Mouse (Mus musculus): ENCODE results near the gene Ksr1. TPM values are rescaled to one million over a fixed set of nuclear protein-coding genes. Genes with fewer than 3 reads are reported as not detected.

The Ksr1 gene
- polyA plus RNA-seq, 1 experiment from 2014 or later: 2.1 TPM

GRCm38 (mm10) chr11:79145283-79146265 lies 633 bp downstream of the Ksr1 start:
- Histone ChIP-seq H3K27me3 (0 out of 2 replicates have a peak, but pooled peaks cover 3% of the 10 kb centered on the region), H3K4me3 (replicated peaks) (peak overlapping the region; percentile 89), H3K4me2 (peak overlapping the region; percentile 98), H3K9ac (peak overlapping the region; percentile 83), H3K36me3 (replicated peaks) (no peaks in the 10 kb centered on the region), H3K4me1 (replicated peaks) (peaks cover 43% of the 10 kb centered on the region), H3K9me3 (replicated peaks) (no peaks in the 10 kb centered on the region), H3K27ac (replicated peaks) (peak overlapping the region; percentile 75)
- ATAC-seq (ENCODE audit: insufficient read depth): peak; percentile 44
- 1% methylated on average over 62 of the region's 62 CpGs for WGBS (ENCODE audit: insufficient replicate concordance)

DNA sequence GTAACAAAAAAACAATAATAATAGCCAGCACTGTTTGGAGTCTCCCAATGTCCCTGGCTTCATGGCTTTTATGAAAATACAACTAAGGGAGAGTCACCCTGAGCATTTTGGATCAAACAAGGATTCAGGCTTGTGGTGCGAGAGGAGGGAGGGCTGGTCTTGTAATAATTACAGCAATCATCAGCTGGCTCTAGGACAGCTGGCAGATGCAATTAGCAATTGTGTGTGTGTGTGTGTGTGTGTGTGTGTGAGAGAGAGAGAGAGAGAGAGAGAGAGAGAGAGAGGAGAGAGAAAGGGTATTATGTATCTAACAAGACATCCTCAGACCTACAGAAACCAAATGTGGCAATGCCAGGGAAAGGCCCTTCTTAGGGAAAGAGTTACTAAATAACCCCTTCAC lies 1.5 kb downstream of the Ksr1 start:
- Histone ChIP-seq H3K9ac (no peak overlapping the region), H3K27ac (replicated peaks) (no peak overlapping the region), H3K4me2 (peak overlapping the region; percentile 98), H3K4me3 (replicated peaks) (peak overlapping the region; percentile 89), H3K4me1 (replicated peaks) (peaks cover 48% of the 10 kb centered on the region), H3K27me3 (0 out of 2 replicates have a peak, but pooled peaks cover 3% of the 10 kb centered on the region), H3K9me3 (replicated peaks) (no peaks in the 10 kb centered on the region), H3K36me3 (replicated peaks) (no peaks in the 10 kb centered on the region)
- WGBS (ENCODE audit: insufficient replicate concordance): 61% methylated on average over 1 of the region's 1 CpGs
- no peak for ATAC-seq (ENCODE audit: insufficient read depth)

GRCm38 (mm10) chr11:79144043-79144591 lies 2.1 kb downstream of the Ksr1 start:
- Histone ChIP-seq H3K4me2 (no peak overlapping the region), H3K36me3 (replicated peaks) (no peaks in the 10 kb centered on the region), H3K4me3 (replicated peaks) (no peak overlapping the region), H3K27ac (replicated peaks) (no peak overlapping the region), H3K9me3 (replicated peaks) (no peaks in the 10 kb centered on the region), H3K27me3 (0 out of 2 replicates have a peak, but pooled peaks cover 3% of the 10 kb centered on the region), H3K9ac (no peak overlapping the region), H3K4me1 (replicated peaks) (peaks cover 49% of the 10 kb centered on the region)
- no peak for ATAC-seq (ENCODE audit: insufficient read depth)
- 60% methylated on average over 2 of the region's 2 CpGs for WGBS (ENCODE audit: insufficient replicate concordance)

DNA sequence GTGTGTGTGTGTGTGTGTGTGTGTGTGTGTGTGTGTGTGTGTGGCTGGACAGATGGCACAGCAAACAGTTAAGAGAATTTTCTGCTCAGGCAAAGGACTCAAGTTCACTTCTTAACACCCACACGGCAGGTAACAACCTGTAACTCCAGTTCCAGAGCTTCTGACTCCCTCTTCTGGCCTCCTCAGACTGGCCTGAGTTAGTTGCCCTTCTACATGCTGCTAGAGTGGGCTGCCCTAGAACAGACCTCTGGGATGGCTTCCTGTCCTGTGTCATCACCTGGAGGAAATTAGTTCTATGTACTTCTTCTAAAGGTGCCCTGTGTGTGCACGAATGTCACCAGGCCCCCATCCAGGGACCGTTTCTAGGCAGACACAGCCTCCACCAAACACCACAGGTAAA lies 2.9 kb downstream of the Ksr1 start:
- H3K4me1 ChIP-seq (replicated peaks): peaks cover 49% of the 10 kb centered on the region

DNA sequence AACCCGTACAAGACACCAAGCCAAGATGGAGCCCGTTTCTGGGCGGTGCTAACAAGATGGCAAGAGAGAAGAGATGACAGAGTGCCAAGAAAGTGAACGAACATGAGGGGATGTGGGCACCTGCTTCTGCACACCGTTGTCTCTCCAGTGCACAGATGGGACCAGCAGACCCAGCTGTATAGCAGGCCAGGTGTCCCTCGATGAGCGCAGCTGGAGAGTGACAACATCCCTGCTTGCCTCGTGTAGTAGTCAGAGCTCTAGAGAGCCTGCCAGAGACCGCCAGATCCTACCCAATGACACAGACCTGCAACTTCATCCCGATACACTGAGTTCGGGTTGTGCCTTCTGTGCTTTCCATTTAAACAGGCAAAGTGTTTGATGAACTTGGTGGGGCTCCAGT lies 3.8 kb downstream of the Ksr1 start:
- no peak overlapping the region for H3K4me3 ChIP-seq (replicated peaks)
- H3K9me3 ChIP-seq (replicated peaks): no peaks in the 10 kb centered on the region
- H3K4me1 ChIP-seq (replicated peaks): peaks cover 49% of the 10 kb centered on the region
- no peak overlapping the region for H3K9ac ChIP-seq
- H3K27ac ChIP-seq (replicated peaks): no peak overlapping the region
- no peaks in the 10 kb centered on the region for H3K36me3 ChIP-seq (replicated peaks)
- 67% methylated on average over 11 of the region's 11 CpGs for WGBS (ENCODE audit: insufficient replicate concordance)
- ATAC-seq (ENCODE audit: insufficient read depth): no peak
- H3K27me3 ChIP-seq: 0 out of 2 replicates have a peak, but pooled peaks cover 3% of the 10 kb centered on the region
- H3K4me2 ChIP-seq: no peak overlapping the region

More for the DNA sequence above, 2.9 kb downstream of the Ksr1 start:
- H3K9me3 ChIP-seq (replicated peaks): no peaks in the 10 kb centered on the region
- no peak overlapping the region for H3K9ac ChIP-seq
- no peak overlapping the region for H3K4me2 ChIP-seq
- H3K27ac ChIP-seq (replicated peaks): no peak overlapping the region
- no peaks in the 10 kb centered on the region for H3K36me3 ChIP-seq (replicated peaks)
- 74% methylated on average over 3 of the region's 3 CpGs for WGBS (ENCODE audit: insufficient replicate concordance)
- H3K27me3 ChIP-seq: 0 out of 2 replicates have a peak, but pooled peaks cover 3% of the 10 kb centered on the region
- H3K4me3 ChIP-seq (replicated peaks): no peak overlapping the region
- no peak for ATAC-seq (ENCODE audit: insufficient read depth)

DNA sequence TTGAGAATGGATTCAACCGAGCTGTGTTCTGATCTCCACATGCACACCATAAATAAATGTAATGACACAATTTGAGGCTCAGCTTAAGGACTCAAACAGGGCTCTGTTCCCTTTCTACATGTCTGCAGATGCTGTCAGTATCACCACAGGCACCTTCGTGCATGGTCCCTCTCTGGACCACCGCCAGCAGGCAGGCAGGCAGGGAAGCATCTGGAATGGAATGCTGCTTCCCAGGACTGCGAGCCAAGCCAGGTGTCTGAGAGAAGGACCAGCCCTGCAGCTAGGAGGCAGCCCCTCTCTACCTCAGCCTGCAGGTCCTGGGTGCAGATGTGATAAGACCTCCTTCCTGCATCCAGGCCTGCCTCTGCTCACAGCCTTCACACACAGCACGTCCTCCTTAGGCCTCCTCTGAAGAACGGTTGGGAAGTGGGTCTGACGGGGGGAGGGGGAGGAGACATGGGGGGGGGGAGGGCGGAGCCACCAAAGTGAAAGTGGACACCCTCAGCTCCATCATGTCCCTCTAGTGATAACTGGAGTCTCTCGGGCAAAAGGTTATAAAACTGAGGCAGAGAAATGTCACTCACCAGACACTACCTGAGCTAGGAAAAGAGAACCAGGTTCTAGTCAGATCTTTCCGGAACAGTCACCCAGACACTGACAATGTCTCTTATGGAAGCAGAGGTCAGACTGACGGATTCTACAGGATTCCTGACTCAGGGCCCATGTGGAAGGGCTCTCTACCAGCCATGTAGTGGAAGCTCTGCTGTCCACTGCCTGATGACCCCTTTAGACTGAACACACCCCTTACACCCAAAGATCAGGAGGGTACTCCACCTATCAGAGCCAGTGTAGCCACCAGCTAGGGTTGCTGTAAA lies 4.7 kb downstream of the Ksr1 start:
- H3K9ac ChIP-seq: no peak overlapping the region
- peaks cover 46% of the 10 kb centered on the region for H3K4me1 ChIP-seq (replicated peaks)
- ATAC-seq (ENCODE audit: insufficient read depth): no peak

GRCm38 (mm10) chr11:79140511-79140888 lies 5.7 kb downstream of the Ksr1 start:
- 78% methylated on average over 6 of the region's 6 CpGs for WGBS (ENCODE audit: insufficient replicate concordance)
- H3K4me2 ChIP-seq: no peak overlapping the region
- H3K4me1 ChIP-seq (replicated peaks): peaks cover 42% of the 10 kb centered on the region
- no peaks in the 10 kb centered on the region for H3K9me3 ChIP-seq (replicated peaks)
- H3K27ac ChIP-seq (replicated peaks): no peak overlapping the region
- ATAC-seq (ENCODE audit: insufficient read depth): no peak
- 0 out of 2 replicates have a peak, but pooled peaks cover under 1% of the 10 kb centered on the region for H3K27me3 ChIP-seq
- no peak overlapping the region for H3K9ac ChIP-seq
- H3K4me3 ChIP-seq (replicated peaks): no peak overlapping the region
- no peaks in the 10 kb centered on the region for H3K36me3 ChIP-seq (replicated peaks)

More for the DNA sequence above, 4.7 kb downstream of the Ksr1 start:
- no peaks in the 10 kb centered on the region for H3K36me3 ChIP-seq (replicated peaks)
- H3K27ac ChIP-seq (replicated peaks): no peak overlapping the region
- 0 out of 2 replicates have a peak, but pooled peaks cover 3% of the 10 kb centered on the region for H3K27me3 ChIP-seq
- H3K4me2 ChIP-seq: no peak overlapping the region
- no peak overlapping the region for H3K4me3 ChIP-seq (replicated peaks)
- H3K9me3 ChIP-seq (replicated peaks): no peaks in the 10 kb centered on the region
- 33% methylated on average over 11 of the region's 11 CpGs for WGBS (ENCODE audit: insufficient replicate concordance)

- ATAC-seq (ENCODE audit: insufficient read depth): no peak
- 65% methylated on average over 11 of the region's 11 CpGs for WGBS (ENCODE audit: insufficient replicate concordance)
- no peak overlapping the region for H3K4me3 ChIP-seq (replicated peaks)
- no peaks in the 10 kb centered on the region for H3K36me3 ChIP-seq (replicated peaks)
- H3K4me1 ChIP-seq (replicated peaks): peaks cover 39% of the 10 kb centered on the region
- no peaks in the 10 kb centered on the region for H3K27me3 ChIP-seq
- no peak overlapping the region for H3K27ac ChIP-seq (replicated peaks)
- no peak overlapping the region for H3K4me2 ChIP-seq
- no peak overlapping the region for H3K9ac ChIP-seq
- H3K9me3 ChIP-seq (replicated peaks): no peaks in the 10 kb centered on the region
Measured at GRCm38 (mm10) chr11:79139878-79140510, 6.2 kb downstream of the Ksr1 start.

DNA sequence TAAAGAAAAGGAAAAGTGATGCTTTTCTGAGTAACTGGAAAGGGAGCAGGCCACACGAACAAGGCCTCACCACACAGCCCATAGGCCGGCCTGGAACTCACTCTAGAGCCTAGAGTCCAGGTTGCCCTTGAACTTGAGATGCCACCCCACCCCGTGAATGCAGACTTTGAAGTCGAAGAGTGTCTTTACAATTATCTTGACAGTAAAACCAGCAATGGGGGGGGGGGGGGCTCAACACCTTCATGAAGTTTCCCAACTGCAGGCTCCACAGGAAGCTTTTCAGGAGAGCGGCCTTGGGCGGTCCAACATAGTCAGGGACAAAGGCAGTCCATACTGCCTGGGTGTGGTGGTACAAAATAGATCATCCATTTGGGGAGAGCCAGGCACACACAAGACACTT lies 7.6 kb downstream of the Ksr1 start:
- WGBS (ENCODE audit: insufficient replicate concordance): 63% methylated on average over 6 of the region's 6 CpGs

DNA sequence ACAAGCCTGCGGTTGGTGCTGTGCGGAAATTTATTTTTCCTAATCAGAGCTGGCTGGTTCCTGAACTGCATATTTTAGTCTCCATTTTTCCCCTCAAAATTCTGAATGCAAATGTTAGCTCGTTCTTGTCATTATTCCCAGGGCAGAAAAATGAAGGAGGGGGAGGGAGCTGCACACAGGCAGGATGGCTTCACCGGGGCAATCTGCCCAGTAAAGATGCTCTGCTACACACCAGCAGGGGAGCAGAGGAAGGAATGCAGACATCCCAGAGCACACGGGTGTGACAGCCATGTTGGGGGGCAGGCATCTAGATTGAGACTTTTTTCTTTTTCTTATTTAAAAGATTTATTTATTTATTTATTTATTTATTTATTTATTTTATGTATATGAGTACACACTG lies 9.0 kb downstream of the Ksr1 start:
- Histone ChIP-seq H3K36me3 (replicated peaks) (no peaks in the 10 kb centered on the region), H3K4me3 (replicated peaks) (no peak overlapping the region), H3K4me2 (no peak overlapping the region), H3K9ac (no peak overlapping the region), H3K27me3 (no peaks in the 10 kb centered on the region), H3K27ac (replicated peaks) (no peak overlapping the region), H3K4me1 (replicated peaks) (peaks cover 36% of the 10 kb centered on the region), H3K9me3 (replicated peaks) (no peaks in the 10 kb centered on the region)
- 78% methylated on average over 5 of the region's 5 CpGs for WGBS (ENCODE audit: insufficient replicate concordance)
- no peak for ATAC-seq (ENCODE audit: insufficient read depth)

More for the DNA sequence above, 7.6 kb downstream of the Ksr1 start:
- Histone ChIP-seq H3K27me3 (no peaks in the 10 kb centered on the region), H3K4me3 (replicated peaks) (no peak overlapping the region), H3K4me2 (no peak overlapping the region), H3K9ac (no peak overlapping the region), H3K9me3 (replicated peaks) (no peaks in the 10 kb centered on the region), H3K36me3 (replicated peaks) (no peaks in the 10 kb centered on the region), H3K27ac (replicated peaks) (no peak overlapping the region), H3K4me1 (replicated peaks) (peaks cover 37% of the 10 kb centered on the region)
- ATAC-seq (ENCODE audit: insufficient read depth): no peak

Data from liver, embryonic 15.5 days (tissue).